Mouse (Mus musculus): Measurements from ENCODE around the gene Adm.

DNA sequence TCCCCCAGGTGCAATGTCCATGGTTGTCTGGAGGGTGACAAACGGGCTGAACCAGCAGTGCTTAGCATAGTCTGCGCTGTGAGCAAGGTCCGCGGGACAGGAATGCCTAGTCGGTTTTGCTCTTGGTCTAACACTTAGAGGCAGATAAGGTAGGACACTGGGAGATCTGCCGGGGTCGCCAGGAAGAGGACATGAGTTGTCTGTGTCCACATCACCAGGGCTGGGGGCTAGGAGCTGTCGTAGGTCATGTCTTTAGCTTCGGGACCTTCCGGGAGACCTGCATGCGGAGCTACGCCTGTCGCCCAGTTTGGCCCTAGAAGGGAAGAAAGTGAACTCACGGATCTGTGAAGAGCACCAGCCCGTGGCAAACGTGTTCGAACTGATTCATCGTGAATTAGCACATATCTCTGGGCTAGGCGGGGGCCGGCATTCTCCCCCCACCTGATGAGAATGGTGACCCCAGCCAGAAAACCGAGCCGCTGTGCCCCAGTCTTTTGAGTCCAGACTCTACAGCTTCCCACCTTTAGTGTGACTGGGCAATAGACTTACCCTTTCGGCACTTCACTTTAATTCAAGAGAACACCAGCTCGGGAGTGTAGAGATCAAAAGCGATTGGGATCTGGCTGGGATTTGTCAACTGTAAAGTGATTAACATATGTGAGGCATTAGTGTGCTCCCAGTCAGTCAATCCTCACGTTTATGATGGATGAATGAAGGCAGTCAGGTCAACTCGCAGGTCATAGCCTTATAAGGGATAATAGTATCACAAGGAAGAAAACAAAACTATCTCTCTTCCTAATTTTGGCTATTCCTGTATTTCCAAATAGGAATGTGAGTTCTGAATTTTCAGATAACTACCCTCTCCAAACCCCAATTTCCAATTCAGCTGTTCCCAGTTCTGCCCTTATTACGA lies 1.0 kb upstream of the Adm start:
- TF ChIP-seq CTCF (IDR thresholded peaks at IDR 0.05; ENCODE audit: low read depth) (no peak), EP300 (IDR thresholded peaks at IDR 0.05; ENCODE audit: low read depth) (no peak)
